Mouse (Mus musculus) cerebellum, adult 11-12 months (tissue): ENCODE results near the gene 1700003E16Rik.

Experiments
- DNase-seq: peaks from one replicate; pipeline ENCODE4 v3.0.0; 2022

1700003E16Rik gene

GRCm38 (mm10) chr6:83161442-83161841, 5.2 kb downstream of the 1700003E16Rik start:
- no peak for DNase-seq

GRCm38 (mm10) chr6:83161921-83162641, 5.9 kb downstream of the 1700003E16Rik start:
- peak; percentile 73 for DNase-seq

DNA sequence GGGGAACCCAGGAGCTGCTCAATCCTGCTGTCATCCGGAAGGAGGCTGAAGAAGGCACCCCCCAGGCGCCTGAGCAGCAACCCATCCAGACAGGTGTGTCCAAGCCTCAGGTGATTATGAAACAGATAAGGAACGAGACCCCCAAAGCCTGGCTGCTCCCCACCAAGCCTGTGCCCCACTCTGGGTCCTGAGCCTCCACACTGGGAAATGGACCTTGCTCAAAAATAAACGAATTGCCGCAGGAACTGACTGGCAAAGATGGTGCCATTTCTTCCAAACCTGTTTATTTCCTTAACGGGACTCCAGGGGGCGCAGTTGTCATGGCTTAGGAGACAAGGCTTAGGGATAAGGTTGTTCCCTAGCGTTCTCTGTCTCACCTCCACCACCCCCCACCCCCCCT, 6.5 kb downstream of the 1700003E16Rik start:
- peak; percentile 80 for DNase-seq

GRCm38 (mm10) chr6:83165026-83165606, 8.9 kb downstream of the 1700003E16Rik start:
- DNase-seq = no peak

GRCm38 (mm10) chr6:83165607-83166242, 9.5 kb downstream of the 1700003E16Rik start, which contains the start of gene Dctn1:
Gene Dctn1, plus strand, starts transcription at chr6:83165920.
- peak; percentile 94 for DNase-seq

DNA sequence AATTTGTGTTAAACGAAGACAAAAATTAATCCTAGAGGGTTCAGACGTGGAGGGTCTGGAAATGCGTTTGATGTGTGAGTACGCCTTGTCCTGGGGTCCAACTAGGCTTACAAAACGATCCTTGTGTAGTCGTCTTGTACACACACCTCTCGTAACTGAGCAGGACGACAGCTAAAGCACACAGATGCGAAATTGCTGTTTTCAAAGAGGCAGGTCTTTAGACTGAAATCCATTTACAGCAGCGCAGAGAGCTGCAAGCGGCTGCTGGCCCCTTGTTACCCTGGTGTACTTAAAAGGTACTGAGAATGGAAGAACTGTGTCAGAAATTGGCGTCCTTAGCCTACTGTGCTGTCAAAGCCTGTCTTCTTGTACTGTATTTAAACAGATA, 10.0 kb downstream of the 1700003E16Rik start:
- no peak for DNase-seq

- DNase-seq = no peak
These were observed 13.7 kb downstream of the 1700003E16Rik start for GRCm38 (mm10) chr6:83169872-83170271.

DNA sequence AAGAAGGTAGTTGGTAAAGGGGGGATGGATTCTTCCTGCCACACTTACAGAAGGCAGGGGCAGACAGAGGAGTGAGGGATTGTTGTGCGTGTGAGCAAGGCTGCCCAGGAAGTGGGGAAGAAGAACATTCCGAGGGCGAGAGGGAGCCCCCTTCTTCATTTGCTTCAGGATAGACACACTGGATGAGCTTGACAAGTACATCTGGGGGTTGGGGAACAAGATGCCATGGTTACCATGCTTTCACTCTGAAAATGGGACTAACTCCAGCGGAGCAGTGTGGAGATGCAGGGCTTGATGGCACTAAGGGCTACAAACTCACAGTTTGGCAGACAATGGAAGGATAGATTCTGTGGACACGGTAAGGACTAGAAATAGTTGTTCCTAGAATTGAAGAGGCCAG, 14.9 kb downstream of the 1700003E16Rik start:
- no peak for DNase-seq

- peak; percentile 57 for DNase-seq
These were observed 16.2 kb downstream of the 1700003E16Rik start for GRCm38 (mm10) chr6:83172240-83172920.

GRCm38 (mm10) chr6:83175996-83176395, 19.8 kb downstream of the 1700003E16Rik start:
- no peak for DNase-seq

GRCm38 (mm10) chr6:83179390-83180117, 23.4 kb downstream of the 1700003E16Rik start:
- DNase-seq = peak; percentile 76

DNA sequence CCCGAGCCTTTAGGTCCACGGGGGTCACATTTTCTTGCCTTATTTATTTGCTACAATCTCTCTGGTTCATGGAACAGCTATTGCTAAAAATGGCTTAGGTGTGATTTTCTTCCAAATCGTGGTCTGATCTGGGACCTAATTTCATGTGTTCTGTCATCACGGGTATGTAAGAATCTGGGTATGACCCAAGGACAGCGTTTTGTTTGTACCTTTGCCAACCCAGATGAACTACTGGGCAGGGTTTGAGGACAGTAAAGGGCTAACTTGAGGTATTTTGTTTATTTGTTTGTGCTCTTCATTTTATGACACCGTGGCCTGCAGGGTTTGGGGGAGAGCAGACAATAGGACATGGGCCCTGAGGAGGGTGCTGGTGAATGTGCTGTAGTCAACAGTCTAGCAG, 24.4 kb downstream of the 1700003E16Rik start:
- no peak for DNase-seq

- DNase-seq = no peak
These were observed 28.7 kb downstream of the 1700003E16Rik start for GRCm38 (mm10) chr6:83184858-83185435.

DNA sequence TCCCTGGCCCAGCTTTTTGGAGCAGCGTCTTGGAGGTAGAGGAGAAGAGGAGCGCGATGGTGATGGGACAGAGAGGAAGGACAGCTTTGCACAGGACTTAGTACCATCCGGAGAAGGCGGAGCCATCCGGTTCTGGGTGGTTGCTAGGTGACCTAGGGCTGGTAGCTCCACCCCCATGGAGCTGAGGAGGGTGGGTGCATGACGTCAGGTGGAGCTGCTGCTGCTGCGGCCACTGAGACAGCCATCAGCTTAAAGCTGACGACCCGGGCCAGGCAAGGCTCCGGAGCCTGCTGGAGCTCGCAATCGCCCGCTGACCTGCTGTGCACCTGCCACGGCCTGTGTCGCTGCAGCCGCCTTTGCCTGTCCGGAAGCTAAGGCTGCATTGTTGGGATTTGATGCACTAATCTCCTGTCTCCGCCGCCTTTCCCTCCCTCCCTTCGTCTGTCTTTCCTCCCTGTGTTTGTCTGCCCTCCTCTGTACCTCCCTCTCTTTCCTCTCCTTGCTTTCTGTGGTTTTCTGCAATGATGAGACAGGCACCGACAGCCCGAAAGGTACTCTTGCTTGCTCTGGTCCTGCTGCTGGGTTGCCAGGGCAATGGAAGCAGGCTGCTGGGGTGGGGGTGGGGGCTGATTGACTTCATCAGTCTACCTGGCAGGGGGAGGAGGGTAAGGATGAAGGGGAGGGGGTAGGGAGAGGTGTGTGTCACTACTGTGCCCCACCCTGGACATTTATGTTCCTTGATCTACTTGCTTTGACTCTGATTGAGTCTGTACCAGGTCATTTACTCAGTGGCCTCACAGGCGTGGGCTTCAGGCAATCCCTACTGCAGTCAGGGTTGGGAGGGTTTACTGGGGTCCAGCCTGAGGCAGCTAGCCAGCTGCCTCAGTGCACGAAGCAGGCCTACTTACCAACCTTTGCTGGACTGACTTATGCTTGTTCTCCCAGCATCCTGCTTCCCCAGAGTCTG, 30.0 kb downstream of the 1700003E16Rik start:
- DNase-seq = peak; percentile 96

DNA sequence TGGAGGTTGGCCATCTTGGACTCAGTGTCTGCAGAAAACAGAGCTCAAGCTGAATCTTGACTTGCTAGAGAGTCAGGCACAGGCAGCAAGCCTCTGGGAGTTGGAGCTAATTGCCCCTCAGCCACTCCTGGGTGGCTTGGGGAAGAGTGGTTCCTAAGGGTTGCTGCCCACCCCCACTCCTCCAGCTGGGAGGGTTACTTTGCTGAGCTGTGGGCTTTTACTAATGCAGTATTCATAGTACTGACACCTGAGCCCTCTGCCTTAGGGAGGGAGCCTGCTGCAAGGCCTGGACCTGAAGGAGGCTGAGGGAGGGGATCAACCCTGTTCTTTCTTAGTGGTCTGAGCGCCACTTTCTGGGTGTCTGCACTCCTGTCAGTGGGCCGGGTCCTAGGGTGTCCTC, 30.7 kb downstream of the 1700003E16Rik start:
- no peak for DNase-seq

DNA sequence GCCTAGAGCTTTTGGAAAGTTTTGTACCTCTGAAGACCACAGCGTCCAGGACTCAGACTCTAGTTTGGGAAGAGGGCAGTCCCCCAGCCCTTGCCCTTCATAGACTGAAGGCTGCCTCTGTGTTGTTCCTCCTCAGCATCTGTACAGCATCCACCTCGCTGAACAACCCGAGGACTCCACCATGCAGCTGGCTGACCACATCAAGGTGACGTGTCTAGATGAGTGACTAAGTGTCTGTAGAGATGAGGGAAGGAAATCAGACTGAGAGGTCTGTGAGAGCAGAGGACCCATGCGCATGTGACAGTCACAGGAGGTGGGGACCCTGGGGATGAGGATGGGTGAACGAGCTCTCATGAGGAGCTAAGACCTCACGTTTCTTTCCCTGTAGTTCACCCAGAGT, 37.4 kb downstream of the 1700003E16Rik start:
- peak; percentile 2 for DNase-seq

GRCm38 (mm10) chr6:83197345-83198004, 41.3 kb downstream of the 1700003E16Rik start:
- DNase-seq = peak; percentile 87

DNA sequence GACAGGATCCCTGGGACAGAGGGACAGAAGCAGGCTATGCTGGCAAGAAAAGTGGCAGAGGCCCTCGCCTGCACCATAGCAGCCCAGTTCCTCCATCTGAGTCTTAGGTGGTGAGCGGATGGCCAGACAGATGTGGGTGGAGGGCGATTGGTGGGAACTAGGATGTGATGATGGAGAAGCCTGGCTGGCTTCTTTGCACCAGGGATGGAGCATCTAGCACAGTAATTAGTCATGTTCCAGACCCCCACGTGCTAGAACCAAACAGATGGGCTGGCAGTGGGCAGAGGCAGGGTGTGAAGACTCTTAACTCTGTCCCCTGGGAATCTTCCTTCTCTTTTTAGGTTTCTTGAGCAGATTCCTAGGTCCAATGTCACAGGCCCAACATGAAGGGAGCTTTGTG, 47.1 kb downstream of the 1700003E16Rik start:
- DNase-seq = no peak

GRCm38 (mm10) chr6:83205851-83206250, 49.6 kb downstream of the 1700003E16Rik start:
- no peak for DNase-seq

GRCm38 (mm10) chr6:83206321-83206720, 50.1 kb downstream of the 1700003E16Rik start:
- no peak for DNase-seq
